Mouse (Mus musculus): ENCODE data around the gene Gm49380.

DNA sequence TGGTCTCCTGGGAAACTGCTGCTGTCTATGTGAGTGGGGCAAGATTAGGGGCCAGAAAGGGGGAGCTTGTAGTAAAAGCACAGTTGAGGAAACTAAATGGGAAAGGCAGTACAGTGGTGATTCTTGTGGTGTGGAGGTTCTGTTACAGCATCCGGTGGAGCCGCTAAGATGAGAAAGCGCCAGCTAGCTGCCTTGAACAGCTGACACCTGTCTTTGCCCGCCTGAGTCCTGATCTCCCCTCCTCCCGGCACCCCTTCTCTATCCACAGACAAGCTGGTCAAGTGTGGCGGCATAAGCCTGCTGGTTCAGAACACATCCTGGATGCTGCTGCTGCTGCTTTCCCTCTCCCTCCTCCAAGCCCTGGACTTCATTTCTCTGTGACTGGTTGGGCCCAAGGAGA is 66.2 kb downstream of the Gm49380 start:
- no peak; the same call in 1 of the 2 replicates for TF ChIP-seq POLR2A (IDR thresholded peaks at IDR 0.05; ENCODE audit: extremely low read depth, insufficient read depth, low read length)
- TF ChIP-seq CTCF (IDR thresholded peaks at IDR 0.05; ENCODE audit: extremely low read depth, insufficient read depth, low read length), result no peak
